Mouse (Mus musculus): ENCODE measurements around the gene Bzw2.

Bzw2 gene

DNA sequence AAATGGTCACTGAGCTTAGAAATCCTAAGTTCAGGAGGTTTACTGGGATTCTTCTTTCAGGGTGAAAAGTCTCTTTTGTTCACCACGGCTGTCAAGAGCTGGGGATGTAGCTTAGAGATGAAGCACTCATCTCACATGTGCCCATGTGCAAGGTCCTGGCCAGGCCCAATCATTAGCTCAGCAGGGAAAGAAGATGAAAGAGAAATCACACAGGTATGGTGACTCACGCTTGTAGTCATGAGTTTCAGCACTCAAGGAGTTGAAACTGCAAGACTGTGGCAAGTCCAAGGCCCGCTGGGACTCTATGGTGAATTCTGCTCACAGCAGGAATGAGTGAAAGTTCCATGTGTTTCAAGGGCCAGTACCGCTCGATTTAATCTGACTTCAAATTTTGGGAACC lies 23.8 kb downstream of the Bzw2 start:
- no peak for DNase-seq

DNA sequence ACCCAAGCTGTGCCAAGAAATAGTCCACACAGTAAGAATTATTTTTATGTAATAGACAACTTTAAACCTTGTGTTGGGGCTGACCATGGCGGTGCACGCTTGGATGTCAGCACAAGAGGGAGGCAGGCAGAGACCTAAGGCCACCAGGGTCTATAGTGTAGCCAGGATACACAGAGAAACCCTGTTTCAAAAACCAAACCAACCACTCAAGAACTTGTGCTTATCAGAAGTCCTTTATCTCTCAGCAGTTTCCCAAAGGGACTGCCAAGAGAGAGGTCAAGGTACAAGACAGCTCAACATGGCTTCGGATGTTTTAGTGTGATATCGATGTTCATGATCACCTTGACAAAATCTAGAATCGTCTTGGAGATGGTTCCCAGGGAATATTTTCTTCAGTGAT lies 24.3 kb downstream of the Bzw2 start:
- DNase-seq = no peak

GRCm38 (mm10) chr12:36132668-36133067 lies 25.2 kb downstream of the Bzw2 start:
- no peak for DNase-seq

DNA sequence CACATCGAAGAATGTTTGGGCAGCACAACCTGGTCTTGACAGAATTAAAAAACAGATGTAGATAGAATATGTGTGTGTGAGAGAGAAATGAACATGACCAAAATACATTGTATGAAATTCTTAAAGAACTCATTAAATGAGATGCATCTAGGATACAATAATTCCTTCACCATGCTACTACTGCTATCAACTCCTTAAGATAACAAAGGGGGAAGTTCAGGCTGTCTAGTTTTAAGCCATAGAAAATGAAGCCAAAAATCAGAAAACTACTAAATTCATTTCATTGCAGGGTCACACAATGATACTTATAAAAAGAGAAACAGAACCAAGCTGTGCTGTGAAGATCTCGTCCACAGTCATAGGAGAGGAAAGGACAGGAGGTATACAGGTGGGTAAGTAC lies 25.6 kb downstream of the Bzw2 start:
- no peak for DNase-seq

DNA sequence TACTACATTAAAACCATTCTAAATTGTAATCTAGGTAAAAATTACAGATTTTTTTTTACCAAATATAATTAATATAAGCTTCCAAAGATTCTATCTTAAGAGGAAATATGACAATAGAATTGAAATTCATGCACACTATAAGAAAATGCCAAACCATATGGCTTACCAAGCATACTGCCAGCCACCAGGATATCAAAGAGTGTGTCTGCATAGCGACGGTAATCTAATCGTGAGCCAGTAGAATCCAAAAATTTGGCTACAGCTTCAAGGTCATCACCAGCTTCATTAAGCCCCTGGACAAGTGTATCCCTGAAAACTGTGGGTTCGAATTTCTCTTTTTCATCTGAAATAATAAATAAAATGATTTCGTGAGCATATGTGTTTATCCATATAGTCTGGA lies 28.1 kb downstream of the Bzw2 start:
- DNase-seq = no peak

DNA sequence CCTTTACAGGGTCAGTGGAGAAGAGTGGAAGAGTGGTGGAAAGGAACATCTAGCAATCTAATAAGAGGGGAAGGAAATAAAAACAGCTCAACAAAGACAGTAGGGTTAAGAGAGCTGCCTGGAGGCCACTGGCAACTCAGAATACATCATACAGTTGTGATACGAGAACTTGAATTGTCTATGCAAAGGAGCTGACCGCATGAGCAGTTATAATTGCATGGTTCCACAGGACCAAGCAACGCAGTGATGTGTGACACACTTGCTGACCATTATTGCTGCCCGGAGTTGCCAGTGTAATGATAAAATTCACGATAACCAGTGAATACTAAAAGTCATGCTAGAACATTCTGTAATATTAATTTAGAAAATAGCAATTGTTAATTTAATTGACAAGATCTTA lies 31.8 kb downstream of the Bzw2 start:
- DNase-seq = no peak

DNA sequence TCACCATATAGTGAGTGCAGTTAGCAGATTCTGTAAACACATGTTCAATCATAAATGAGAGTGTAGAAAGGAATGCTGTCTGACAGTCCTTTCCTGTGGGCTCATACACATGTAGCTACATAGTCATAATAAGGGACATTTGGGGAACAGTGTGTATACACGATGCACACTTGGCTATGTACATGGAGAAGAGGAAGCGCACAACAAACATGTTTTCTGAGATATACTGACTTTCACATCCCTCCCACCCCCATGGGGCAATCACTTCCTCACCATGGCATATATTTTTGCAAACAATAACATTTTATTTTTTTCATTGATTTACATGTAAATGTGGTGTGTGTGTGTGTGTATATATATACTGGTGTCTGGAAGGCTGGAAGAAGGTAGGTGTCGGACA lies 38.6 kb downstream of the Bzw2 start:
- no peak for DNase-seq

DNA sequence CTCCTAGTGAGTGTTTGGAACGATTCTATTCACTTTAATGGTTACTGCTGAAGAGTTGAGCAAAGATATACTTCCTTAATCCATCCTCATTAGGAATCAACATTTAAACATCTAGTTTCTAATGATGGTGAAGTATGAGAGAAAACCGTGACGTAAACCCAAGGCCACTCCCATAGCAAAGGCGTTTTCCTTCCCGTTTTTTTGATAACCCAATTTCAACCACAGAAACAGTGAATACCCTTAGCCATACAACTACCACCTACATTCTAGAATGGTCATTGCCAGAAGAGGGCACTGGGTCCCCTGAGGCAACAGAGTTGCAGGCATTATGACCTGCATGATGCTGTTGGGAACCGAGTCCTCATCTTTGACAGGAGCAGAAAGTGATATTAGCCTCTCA lies 40.7 kb downstream of the Bzw2 start:
- DNase-seq = no peak

DNA sequence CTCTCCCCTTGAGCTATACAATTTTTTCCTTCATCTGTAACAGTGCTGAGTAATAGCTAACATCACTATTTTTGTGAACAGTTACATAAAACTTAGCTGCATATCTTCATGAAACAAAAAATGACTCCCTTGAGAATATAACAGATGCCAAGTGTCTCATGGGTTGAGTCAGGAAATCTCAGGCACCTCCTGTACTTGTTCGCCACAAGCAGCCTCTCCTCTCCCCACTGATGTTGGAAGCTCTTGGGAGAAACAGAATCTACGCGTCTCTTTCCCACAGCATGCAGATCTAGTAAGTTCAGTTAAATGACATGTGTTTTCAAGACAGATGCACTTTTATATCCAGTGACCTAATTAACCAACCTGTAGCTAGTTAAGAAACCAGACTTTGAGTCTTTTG lies 45.8 kb downstream of the Bzw2 start:
- DNase-seq = no peak

DNA sequence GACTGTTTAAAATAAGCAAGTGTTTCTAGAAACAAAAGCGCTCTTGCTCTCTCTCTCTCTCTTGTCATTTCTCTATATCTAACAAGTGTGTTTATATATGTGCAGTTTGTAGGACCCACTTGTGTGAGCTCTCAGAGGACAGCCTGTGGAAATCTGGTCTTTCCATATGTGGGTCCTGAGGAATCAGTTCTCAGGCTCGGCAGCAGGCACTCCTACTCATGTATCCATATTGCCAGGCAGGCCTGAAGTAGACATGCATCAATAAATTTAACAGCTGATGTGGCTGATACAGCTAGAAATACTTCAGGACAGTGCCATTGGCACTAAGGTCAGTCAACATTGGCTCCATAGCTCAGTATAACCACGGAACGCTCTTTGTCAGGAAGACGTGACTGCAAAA lies 46.8 kb downstream of the Bzw2 start:
- DNase-seq = no peak

DNA sequence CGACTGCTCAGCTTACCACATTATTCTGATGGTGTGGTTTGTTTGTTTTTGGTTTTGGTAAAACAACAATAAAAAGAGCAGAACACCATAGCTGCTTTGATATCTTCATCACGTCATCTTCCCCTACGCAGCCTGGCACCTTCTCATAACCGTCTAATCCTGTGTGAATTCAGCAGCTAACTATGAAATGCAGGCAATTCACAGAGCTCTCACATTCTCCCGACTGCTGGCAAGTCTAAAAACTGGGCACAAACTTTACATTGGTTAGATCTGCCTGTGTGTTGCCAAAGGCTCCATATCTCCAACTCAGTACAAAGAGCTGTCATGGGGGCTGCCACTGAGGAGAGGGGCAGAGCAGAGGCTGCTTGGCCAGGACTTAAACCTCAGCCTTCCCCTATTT lies 47.4 kb downstream of the Bzw2 start:
- DNase-seq = no peak

GRCm38 (mm10) chr12:36108442-36108841 lies 49.4 kb downstream of the Bzw2 start:
- no peak for DNase-seq

GRCm38 (mm10) chr12:36103592-36103910 lies 54.3 kb downstream of the Bzw2 start:
- DNase-seq = no peak

DNA sequence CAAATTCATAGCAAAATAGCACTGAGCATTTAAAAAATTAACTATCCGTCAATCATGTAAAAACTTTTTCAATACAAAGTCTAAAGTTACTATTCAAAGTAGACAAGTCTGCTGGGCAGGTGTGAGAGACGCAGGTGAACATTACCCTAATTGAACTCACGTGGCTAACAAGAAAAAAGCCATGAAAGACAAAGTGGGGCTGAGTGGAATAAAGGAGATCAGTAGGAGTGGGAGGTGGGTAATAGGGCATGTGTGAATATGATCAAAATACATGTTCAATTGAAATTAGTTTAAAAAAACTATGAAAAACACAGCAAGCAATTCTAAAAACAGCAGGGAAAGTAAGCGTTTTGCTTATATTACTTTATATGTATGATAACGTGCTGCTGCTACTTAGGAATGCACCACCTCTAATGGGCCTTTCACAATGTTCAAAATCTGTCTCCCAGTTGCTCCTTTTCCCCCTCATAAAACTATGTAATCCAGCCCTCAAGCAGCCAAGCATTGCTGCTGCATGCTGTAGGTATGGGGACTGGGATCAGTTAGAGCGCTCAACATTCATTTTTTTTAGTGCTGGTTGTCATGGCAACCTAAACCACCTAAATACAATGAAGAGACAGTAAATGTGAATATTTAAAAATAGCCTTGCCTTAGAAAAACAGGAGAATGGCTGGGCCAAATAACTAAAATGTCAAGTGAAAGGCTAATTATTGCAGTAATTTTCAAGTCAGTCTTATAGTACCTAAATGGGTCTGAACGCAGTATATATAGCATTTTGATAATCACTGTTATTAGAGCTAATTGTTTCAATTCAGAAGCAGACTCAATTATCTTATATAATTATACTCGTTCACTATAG lies 54.9 kb downstream of the Bzw2 start:
- DNase-seq = no peak

DNA sequence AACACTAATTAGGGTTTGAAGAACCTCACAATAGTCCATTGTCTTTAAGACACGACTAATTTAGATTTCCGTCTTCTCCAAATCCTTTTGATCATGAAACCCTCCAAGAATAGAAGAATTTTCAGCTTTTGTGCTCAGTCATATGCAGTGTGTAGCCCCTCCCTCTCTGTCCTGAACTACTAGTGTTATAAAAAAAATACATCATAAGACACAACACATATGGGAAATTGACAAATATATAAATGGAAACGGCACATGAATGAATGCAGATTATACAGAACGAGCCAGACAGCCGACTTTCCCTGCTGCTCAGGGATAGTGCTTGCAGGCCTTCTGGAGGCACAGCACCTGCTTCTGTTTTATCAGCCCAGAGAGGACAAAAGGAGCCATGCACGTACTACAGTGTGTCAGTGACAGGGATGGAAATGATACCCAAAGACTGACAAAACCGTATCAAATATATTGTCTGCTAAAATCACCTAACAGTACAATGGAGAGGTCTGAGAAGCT lies 62.5 kb downstream of the Bzw2 start:
- DNase-seq = no peak

DNA sequence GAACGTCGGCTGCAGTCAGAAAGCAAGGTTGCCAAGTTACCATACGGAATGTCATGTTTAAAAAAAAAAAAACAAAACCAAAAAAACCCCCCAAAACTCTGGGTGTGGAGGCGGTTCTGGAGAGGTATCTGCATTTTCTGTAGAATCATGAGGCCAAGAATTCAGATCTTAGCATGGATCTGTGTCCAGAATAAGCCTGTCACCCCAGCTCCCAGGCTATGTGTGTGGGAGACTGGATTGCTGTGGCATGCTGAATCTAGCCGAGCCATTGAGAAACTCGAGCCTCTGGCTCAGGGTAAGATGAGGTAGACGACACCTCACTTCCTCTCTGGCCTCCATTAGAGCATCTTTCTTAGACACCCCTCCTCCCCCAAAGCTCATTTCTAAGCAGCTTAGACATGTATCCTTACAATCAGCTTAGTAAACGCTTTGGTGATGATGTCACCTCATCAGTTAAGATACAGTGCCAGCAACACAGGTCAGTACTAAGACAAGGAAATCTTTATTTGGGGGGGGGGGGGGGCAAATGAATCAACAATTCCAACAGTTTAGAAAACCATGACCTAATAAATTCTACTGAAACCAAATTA lies 64.7 kb downstream of the Bzw2 start:
- no peak for DNase-seq

DNA sequence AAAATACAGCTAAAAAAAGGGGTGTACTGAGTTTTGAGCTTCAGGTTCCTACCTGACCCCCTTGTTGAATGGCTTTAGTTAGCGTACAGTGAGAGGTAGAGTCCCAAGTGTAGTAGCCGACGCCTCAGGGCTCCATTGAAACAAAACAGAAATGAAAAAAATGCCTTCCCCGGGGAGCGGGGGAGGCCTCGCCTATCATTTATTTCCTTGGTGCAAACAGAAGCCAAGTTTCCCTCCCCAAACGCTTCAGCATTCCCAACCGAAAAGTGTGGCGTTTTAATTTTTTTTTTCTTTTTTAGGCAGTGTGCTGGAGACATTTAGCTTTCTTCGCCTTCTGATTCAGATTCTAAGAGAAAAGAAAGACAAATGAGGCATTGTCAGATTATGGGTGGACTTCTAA lies 65.9 kb downstream of the Bzw2 start:
- DNase-seq = no peak

GRCm38 (mm10) chr12:36089221-36089620 lies 68.7 kb downstream of the Bzw2 start:
- no peak for DNase-seq

DNA sequence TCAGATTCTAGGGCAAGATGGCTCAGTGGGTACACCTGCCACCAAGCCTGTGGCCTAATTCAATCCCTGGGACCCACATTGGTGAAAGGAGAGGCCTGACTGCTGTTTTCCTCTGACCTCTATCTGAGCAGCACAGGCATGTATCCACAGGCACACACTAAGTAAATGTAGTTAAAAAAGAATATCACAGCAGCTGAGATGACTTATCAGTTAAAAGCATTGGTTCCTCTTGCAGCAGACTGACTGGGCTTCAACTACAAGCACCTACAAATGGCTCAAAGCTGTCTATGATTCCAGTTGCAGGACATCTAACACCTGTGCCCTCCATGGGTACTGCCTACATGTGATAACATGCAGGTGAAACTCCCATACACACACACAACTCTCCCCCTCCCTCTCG lies 69.1 kb downstream of the Bzw2 start:
- no peak for DNase-seq

GRCm38 (mm10) chr12:36085380-36085779 lies 72.5 kb downstream of the Bzw2 start:
- DNase-seq = no peak

- no peak for DNase-seq
Observed at GRCm38 (mm10) chr12:36078101-36078899, 79.6 kb downstream of the Bzw2 start.

GRCm38 (mm10) chr12:36072860-36073259 lies 85.0 kb downstream of the Bzw2 start:
- peak; percentile 22 for DNase-seq

DNA sequence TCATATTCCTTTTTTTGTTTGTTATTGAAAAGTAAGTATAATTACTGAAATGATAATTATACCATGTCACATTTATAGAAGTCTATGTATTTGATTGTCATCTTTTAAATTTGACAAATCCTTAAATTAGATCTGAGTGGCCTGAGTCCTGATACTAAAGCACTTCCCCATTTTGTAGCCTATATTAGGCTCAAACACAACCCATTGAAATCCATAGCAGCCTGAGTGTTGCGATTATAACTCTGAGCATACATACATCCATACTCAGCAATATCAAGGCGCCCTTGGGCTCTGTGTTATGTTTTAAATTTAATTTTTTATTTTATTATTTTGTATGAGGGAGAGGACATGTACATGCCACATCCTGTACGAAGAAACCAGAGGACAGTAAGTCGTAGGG lies 87.6 kb downstream of the Bzw2 start:
- no peak for DNase-seq

GRCm38 (mm10) chr12:36067538-36067937 lies 90.3 kb downstream of the Bzw2 start:
- no peak for DNase-seq
